Mouse (Mus musculus) cerebellum, postnatal 36 days (tissue): Measurements from ENCODE around the gene Plcl2.
"Not testable (repeated sequence)": the region's sequence is repeated elsewhere in the genome, so short reads cannot be mapped to it uniquely, and the experiment has no call there.

Experiments used
- DNase-seq, 2 experiments: peaks; one replicate each; pipeline ENCODE4 v3.0.0; 2021 to 2022; ENCODE audit warnings: mixed read lengths in 2 of 2

Gene Plcl2

GRCm38 (mm10) chr17:50537786-50538185, 28.6 kb downstream of the Plcl2 start:
- DNase-seq = no peak

GRCm38 (mm10) chr17:50544860-50545259, 35.7 kb downstream of the Plcl2 start:
- DNase-seq = no peak

GRCm38 (mm10) chr17:50545274-50545673, 36.1 kb downstream of the Plcl2 start:
- peak; percentile 36 to 55 for DNase-seq

GRCm38 (mm10) chr17:50552130-50552529, 42.9 kb downstream of the Plcl2 start:
- no peak for DNase-seq

GRCm38 (mm10) chr17:50557566-50558238, 48.5 kb downstream of the Plcl2 start:
- no peak for DNase-seq

- no peak for DNase-seq
Observed at GRCm38 (mm10) chr17:50558239-50558625, 49.0 kb downstream of the Plcl2 start.

GRCm38 (mm10) chr17:50565376-50566123, 56.3 kb downstream of the Plcl2 start:
- DNase-seq = peak in 1 of 2 experiments; percentile 21

GRCm38 (mm10) chr17:50568846-50569245, 59.6 kb downstream of the Plcl2 start:
- no peak for DNase-seq

GRCm38 (mm10) chr17:50570228-50570627, 61.0 kb downstream of the Plcl2 start:
- DNase-seq = not testable (repeated sequence)

GRCm38 (mm10) chr17:50570681-50571398, 61.6 kb downstream of the Plcl2 start:
- DNase-seq = no peak

GRCm38 (mm10) chr17:50574161-50574560, 65.0 kb downstream of the Plcl2 start:
- DNase-seq = peak in 1 of 2 experiments; percentile 24

GRCm38 (mm10) chr17:50580416-50580815, 71.2 kb downstream of the Plcl2 start:
- no peak for DNase-seq

- DNase-seq = peak; percentile 85 to 87
Observed at GRCm38 (mm10) chr17:50586834-50587233, 77.6 kb downstream of the Plcl2 start.

- no peak for DNase-seq
Observed at GRCm38 (mm10) chr17:50587941-50588340, 78.7 kb downstream of the Plcl2 start.

GRCm38 (mm10) chr17:50600178-50600577, 91.0 kb downstream of the Plcl2 start:
- DNase-seq = no peak

GRCm38 (mm10) chr17:50600696-50601095, 91.5 kb downstream of the Plcl2 start:
- no peak for DNase-seq

GRCm38 (mm10) chr17:50606890-50607289, 97.7 kb downstream of the Plcl2 start:
- no peak for DNase-seq

GRCm38 (mm10) chr17:50609908-50610307, 100.7 kb downstream of the Plcl2 start:
- no peak for DNase-seq

GRCm38 (mm10) chr17:50620794-50621537, 111.8 kb downstream of the Plcl2 start:
- no peak for DNase-seq

- DNase-seq = no peak
Observed at GRCm38 (mm10) chr17:50621996-50622395, 112.8 kb downstream of the Plcl2 start.

GRCm38 (mm10) chr17:50625584-50625983, 116.4 kb downstream of the Plcl2 start:
- no peak for DNase-seq

- DNase-seq = no peak
Observed at GRCm38 (mm10) chr17:50627658-50628057, 118.5 kb downstream of the Plcl2 start.

GRCm38 (mm10) chr17:50628716-50629115, 119.5 kb downstream of the Plcl2 start:
- DNase-seq = no peak
